Mouse (Mus musculus) hindbrain, embryonic 16.5 days (tissue): ENCODE results near the gene Gpt2. TPM values are rescaled to one million over a fixed set of nuclear protein-coding genes. Genes with fewer than 3 reads are reported as not detected.

Experiments used
- ATAC-seq: fragments of 200-750 bp; cut with Nextera tagmentation; 2 replicates; pipeline ENCODE4 v1.8.0; 2017; ENCODE audit warnings: moderate TSS enrichment, moderate library complexity
- H3K27ac ChIP-seq: fragments of 300-500 bp; sonication (generic); 2 replicates; pipeline ENCODE4 v1.5.1; 2014; ENCODE audit warnings: low read depth, mild to moderate bottlenecking, control low read depth, low read length, moderate library complexity
- H3K27me3 ChIP-seq: fragments of 300-500 bp; sonication (generic); replicated peaks from 2 replicates; pipeline ENCODE4 v1.6.1; 2014; ENCODE audit warnings: low read length; ENCODE audit not compliant: control insufficient read depth, insufficient read depth
- H3K36me3 ChIP-seq: fragments of 300-500 bp; sonication (generic); 2 replicates; pipeline ENCODE4 v1.6.1; 2014; ENCODE audit warnings: mild to moderate bottlenecking, low read length, moderate library complexity, mixed read lengths; ENCODE audit not compliant: control insufficient read depth, insufficient read depth
- H3K4me1 ChIP-seq: fragments of 300-500 bp; sonication (generic); 2 replicates; pipeline ENCODE4 v1.6.1; 2014; ENCODE audit warnings: low read depth, low read length; ENCODE audit not compliant: control insufficient read depth, insufficient read depth
- H3K4me2 ChIP-seq: fragments of 300-500 bp; sonication (generic); 2 replicates; pipeline ENCODE4 v1.6.1; 2014; ENCODE audit warnings: mild to moderate bottlenecking, low read length, control low read depth, moderate library complexity
- H3K4me3 ChIP-seq: fragments of 300-500 bp; sonication (generic); 2 replicates; pipeline ENCODE4 v1.5.1; 2014; ENCODE audit warnings: mild to moderate bottlenecking, low read length, control low read depth, moderate library complexity
- H3K9ac ChIP-seq: fragments of 300-500 bp; sonication (generic); 2 replicates; pipeline ENCODE4 v1.6.1; 2014; ENCODE audit warnings: low read depth, mild to moderate bottlenecking, control low read depth, low read length, moderate library complexity
- H3K9me3 ChIP-seq: fragments of 300-500 bp; sonication (generic); 2 replicates; pipeline ENCODE4 v1.6.1; 2014; ENCODE audit warnings: mild to moderate bottlenecking, low read length, moderate library complexity; ENCODE audit not compliant: control insufficient read depth
- WGBS: fragments of 180-500 bp; shearing (Covaris S2); extraction: QIAGEN DNeasy Blood & Tissue Kit; methylation state at CpG from one replicate; pipeline ENCODE4 v1.1.7; 2014; 5-methylcytosine and 5-hydroxymethylcytosine counted together
- polyA plus RNA-seq: library from polyadenylated mRNA; unstranded; fragments of >200 nt; fragmentation: Nextera tagmentation; extraction: Ambion mirVana; gene quantifications from 2 replicates; pipeline ENCODE4 v1.2.1, GENCODE M21; 2015

Gene Gpt2
- 58.1 and 62.2 TPM in 2 replicates for polyA plus RNA-seq

- peak within 1 kb of the TSS; percentile 86 for H3K27ac ChIP-seq
- H3K36me3 ChIP-seq: no peaks in the 10 kb centered on the region
- peak within 1 kb of the TSS; percentile 90 for H3K9ac ChIP-seq
- under 1% methylated on average over 41 of the region's 41 CpGs for WGBS
- no peaks in the 10 kb centered on the region for H3K27me3 ChIP-seq
- peak within 1 kb of the TSS; percentile 83 for H3K4me2 ChIP-seq
- peaks cover 8% of the 10 kb centered on the region for H3K4me1 ChIP-seq
- H3K4me3 ChIP-seq: peak within 1 kb of the TSS; percentile 88
- H3K9me3 ChIP-seq: no peaks in the 10 kb centered on the region
- ATAC-seq: peak; percentile 99
These were observed at the start of gene Gpt2 for GRCm38 (mm10) chr8:85492125-85492875. TSS of gene Gpt2 (plus strand) at chr8:85492576.

DNA sequence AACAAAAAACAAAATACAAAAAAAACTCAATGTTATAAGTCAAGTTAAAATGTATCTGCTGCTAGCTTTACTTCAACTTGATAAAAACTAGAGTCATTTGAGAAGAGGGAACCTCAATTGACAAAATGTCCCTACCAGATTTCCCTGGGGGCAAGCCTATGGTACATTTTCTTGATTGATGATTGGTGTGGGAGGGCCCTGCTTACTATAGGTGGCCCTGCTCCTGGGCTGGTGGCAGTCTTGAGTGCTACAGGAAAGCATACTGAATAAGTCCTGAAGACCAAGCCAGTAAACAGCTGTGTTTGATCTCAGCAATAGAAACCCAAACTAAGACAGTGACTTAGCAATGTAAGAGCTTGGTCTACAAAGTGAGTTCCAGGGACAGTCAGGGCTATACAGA, 48.3 kb upstream of the Gpt2 start:
- no peak overlapping the region for H3K4me3 ChIP-seq
- H3K27ac ChIP-seq: no peak overlapping the region
- no peaks in the 10 kb centered on the region for H3K36me3 ChIP-seq
- no peaks in the 10 kb centered on the region for H3K9me3 ChIP-seq
- H3K4me1 ChIP-seq: no peaks in the 10 kb centered on the region
- no peak for ATAC-seq
- H3K27me3 ChIP-seq: no peaks in the 10 kb centered on the region
- no peak overlapping the region for H3K4me2 ChIP-seq
- H3K9ac ChIP-seq: no peak overlapping the region

- Histone ChIP-seq H3K4me3 (no peak overlapping the region), H3K36me3 (no peaks in the 10 kb centered on the region), H3K9me3 (no peaks in the 10 kb centered on the region), H3K4me1 (no peaks in the 10 kb centered on the region), H3K27ac (no peak overlapping the region), H3K4me2 (no peak overlapping the region), H3K9ac (no peak overlapping the region), H3K27me3 (no peaks in the 10 kb centered on the region)
- ATAC-seq: no peak
- 89% methylated on average over 15 of the region's 15 CpGs for WGBS
These were observed 46.3 kb upstream of the Gpt2 start for GRCm38 (mm10) chr8:85445936-85446685.

DNA sequence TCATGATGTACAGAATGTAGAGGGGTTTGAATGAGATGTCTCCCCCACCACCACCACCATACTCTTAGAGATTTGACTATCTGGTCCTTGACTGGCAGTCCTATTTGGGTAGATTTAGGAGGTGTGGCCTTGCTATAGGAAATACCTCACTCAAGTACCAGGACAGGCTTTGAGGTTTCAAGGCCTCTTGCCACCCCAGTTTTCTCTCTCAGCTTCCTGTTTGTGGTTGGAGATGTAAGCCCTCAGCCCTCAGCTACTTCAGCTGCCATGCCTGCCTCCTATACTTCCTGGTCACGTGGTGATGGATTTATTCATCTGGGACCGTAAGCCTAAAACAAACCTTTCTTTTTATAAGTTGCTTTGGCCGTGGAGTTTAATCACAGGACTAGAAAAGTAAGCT, 42.0 kb upstream of the Gpt2 start:
- no peak for ATAC-seq
- Histone ChIP-seq H3K4me1 (no peaks in the 10 kb centered on the region), H3K4me3 (no peak overlapping the region), H3K9me3 (no peaks in the 10 kb centered on the region), H3K36me3 (no peaks in the 10 kb centered on the region), H3K27ac (no peak overlapping the region), H3K4me2 (no peak overlapping the region), H3K27me3 (no peaks in the 10 kb centered on the region), H3K9ac (no peak overlapping the region)
- 91% methylated on average over 3 of the region's 3 CpGs for whole genome bisulfite sequencing

DNA sequence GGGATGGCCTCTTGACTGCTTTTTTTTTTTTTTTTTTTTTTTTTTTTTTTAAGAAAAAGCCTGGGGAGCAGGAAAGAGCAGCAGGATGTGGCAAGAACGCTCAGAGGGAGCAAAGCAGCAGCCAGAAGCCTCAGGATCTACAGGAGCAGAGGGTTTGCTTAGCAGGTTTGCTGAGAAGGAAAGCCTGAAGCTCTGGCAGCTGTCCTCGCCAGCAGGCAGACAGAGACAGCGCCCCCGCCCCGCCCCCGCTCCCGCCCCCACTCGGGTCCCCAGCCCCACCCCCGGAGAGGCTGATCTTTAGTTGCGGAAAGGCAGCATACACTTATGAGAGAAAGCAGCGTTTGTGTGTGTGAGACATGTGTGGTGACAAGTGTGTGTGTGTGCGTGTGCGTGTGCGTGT, 40.0 kb upstream of the Gpt2 start:
- H3K9ac ChIP-seq: peak overlapping the region; percentile 38
- H3K4me1 ChIP-seq: no peaks in the 10 kb centered on the region
- peak overlapping the region; percentile 8; the same call in 1 of the 2 replicates for H3K4me3 ChIP-seq
- 24% methylated on average over 14 of the region's 14 CpGs for WGBS
- H3K4me2 ChIP-seq: peak overlapping the region; percentile 49
- no peaks in the 10 kb centered on the region for H3K36me3 ChIP-seq
- ATAC-seq: no peak
- no peak overlapping the region for H3K27ac ChIP-seq
- H3K27me3 ChIP-seq: no peaks in the 10 kb centered on the region
- no peaks in the 10 kb centered on the region for H3K9me3 ChIP-seq

DNA sequence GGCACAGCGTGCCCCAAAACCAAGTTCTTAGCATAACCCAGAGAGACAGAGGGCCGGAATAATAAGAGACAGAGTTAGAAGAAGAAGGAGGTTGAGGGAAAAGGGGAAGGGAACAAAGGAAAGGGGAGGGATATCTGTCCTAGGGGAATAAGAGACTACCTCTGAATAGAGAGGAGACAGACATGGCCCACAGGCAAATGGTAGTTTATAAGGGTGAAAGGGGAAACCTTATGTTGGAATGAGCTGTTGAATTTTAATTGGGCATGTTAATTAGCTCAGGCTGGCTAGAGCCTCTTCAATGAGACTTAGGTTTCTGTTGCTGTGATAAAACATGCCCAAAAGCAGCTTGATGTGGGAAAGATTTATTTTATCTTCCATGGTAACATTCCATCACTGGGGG, 39.1 kb upstream of the Gpt2 start:
- Histone ChIP-seq H3K27me3 (no peaks in the 10 kb centered on the region), H3K36me3 (no peaks in the 10 kb centered on the region), H3K4me2 (no peak overlapping the region), H3K9me3 (no peaks in the 10 kb centered on the region), H3K27ac (no peak overlapping the region), H3K4me3 (no peak overlapping the region), H3K4me1 (no peaks in the 10 kb centered on the region), H3K9ac (no peak overlapping the region)
- WGBS: 38% methylated on average over 2 of the region's 2 CpGs
- no peak for ATAC-seq

DNA sequence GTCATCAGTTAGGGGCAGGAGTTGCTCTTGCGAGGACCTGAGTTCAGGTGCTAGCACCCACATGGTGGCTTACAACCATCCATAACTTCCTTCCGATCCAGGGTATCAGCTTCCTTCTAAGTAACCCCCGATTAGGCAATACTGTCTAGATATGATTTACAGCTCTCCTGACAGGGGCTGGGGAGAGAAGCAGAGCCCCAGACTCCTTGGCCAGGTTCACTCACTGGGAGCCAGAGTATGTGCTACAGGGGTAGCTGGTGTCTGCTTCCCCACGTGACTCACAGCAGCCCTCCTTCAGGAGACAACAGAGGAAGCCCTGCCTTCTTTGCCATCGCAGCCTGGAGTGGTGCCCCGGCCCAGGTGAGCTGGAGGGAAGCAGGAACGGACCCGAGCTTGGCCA, 37.6 kb upstream of the Gpt2 start:
- ATAC-seq: no peak
- Histone ChIP-seq H3K4me2 (no peak overlapping the region), H3K27me3 (no peaks in the 10 kb centered on the region), H3K27ac (no peak overlapping the region), H3K4me1 (no peaks in the 10 kb centered on the region), H3K4me3 (no peak overlapping the region), H3K9me3 (no peaks in the 10 kb centered on the region), H3K9ac (no peak overlapping the region), H3K36me3 (no peaks in the 10 kb centered on the region)
- 74% methylated on average over 8 of the region's 8 CpGs for WGBS

- no peaks in the 10 kb centered on the region for H3K4me1 ChIP-seq
- no peak overlapping the region for H3K9ac ChIP-seq
- 9% methylated on average over 14 of the region's 14 CpGs for WGBS
- H3K27ac ChIP-seq: no peak overlapping the region
- no peak overlapping the region for H3K4me2 ChIP-seq
- no peaks in the 10 kb centered on the region for H3K9me3 ChIP-seq
- no peak overlapping the region for H3K4me3 ChIP-seq
- H3K27me3 ChIP-seq: no peaks in the 10 kb centered on the region
- no peaks in the 10 kb centered on the region for H3K36me3 ChIP-seq
- peak; percentile 69 for ATAC-seq
These were observed 35.8 kb upstream of the Gpt2 start for GRCm38 (mm10) chr8:85456536-85456935.

DNA sequence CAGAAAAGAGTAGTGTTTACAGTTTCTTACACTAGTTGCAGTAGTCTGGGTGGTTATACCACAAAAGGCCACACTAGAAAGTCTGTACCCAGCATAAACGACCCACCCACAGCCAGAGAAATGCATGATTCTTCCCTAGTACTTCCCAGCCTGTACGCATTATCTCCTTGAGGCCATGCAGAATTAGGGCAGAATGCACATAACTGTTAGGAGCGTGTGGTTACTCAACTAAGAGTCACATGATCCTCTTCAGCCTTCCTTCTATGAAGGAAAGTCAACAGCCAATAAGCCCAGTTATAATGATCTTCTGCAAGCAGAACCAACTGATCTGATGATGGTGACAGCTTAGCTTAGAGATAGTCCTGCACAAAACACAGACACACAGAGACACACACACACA, 32.8 kb upstream of the Gpt2 start:
- Histone ChIP-seq H3K27ac (no peak overlapping the region), H3K4me3 (no peak overlapping the region), H3K27me3 (no peaks in the 10 kb centered on the region), H3K9me3 (no peaks in the 10 kb centered on the region), H3K4me2 (no peak overlapping the region), H3K36me3 (no peaks in the 10 kb centered on the region), H3K4me1 (no peaks in the 10 kb centered on the region), H3K9ac (no peak overlapping the region)
- no peak for ATAC-seq
- WGBS: 83% methylated on average over 3 of the region's 3 CpGs
